Comparison of ENCODE assay signal across 21 mouse cellular contexts in the genomic region with DNA sequence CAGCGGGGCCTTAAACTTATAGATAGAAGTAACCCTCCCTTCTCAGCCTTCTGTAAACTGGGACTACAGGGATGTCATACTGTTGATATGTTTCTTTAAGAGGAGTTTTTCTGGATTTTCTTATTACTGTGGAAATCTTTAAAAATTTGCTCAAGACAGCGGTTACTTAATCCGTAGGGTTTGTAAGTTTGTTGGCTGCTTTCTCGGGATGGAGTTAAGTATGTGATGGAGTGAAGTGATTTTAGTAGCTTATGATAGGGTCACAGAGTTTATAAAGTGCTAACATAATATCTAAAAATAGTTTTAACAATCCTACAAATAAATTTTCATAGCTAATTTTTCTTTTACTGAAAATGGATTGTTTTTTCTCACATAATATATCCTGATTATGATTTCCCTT. TPM values are rescaled to one million over a fixed set of nuclear protein-coding genes. Genes with fewer than 3 reads are reported as not detected.
DNase-seq lines count a peak whose midpoint lies in the region; ATAC-seq and TF ChIP-seq lines count a peak whose summit lies in the region.
"Had no signal": no experiment of that assay in that cellular context is flagged by ENCODE, and none has a peak within 500 bp of the region (broad histone marks: within the 10 kb centered on the region; RNA-seq: fewer than 3 reads in every experiment).

No protein-coding gene starts in this region.

- intact Hi-C loops in gastrocnemius, postnatal 14 days (cut with DNase I; ENCODE audit: low total_unique reads), result loop anchor here (10.0 kb wide), 1 partner anchor 147 kb away; no protein-coding TSS in a partner anchor

- 44% methylated on average over 4 of the region's 4 CpGs for WGBS in lung, embryonic 14.5 days
- WGBS in lung, embryonic 16.5 days, result 62% methylated on average over 4 of the region's 4 CpGs
- WGBS in stomach, embryonic 15.5 days, result 70% methylated on average over 4 of the region's 4 CpGs
- WGBS in stomach, postnatal 0 days, result 53% methylated on average over 4 of the region's 4 CpGs
- WGBS in stomach, embryonic 16.5 days, result 60% methylated on average over 4 of the region's 4 CpGs

- H3K9me3 ChIP-seq in lung, embryonic 14.5 days (ENCODE audit: low read depth, low read length), result no peaks in the 10 kb centered on the region
- no peaks in the 10 kb centered on the region for H3K9me3 ChIP-seq in lung, embryonic 16.5 days (ENCODE audit: control insufficient read depth, low read length)
- no peaks in the 10 kb centered on the region for H3K9me3 ChIP-seq in stomach, embryonic 15.5 days
- H3K9me3 ChIP-seq in stomach, postnatal 0 days (ENCODE audit: control insufficient read depth, low read length), result no peaks in the 10 kb centered on the region
- no peaks in the 10 kb centered on the region; the same call in 1 of the 2 replicates for H3K9me3 ChIP-seq in stomach, embryonic 16.5 days (replicated peaks; ENCODE audit: control insufficient read depth, low read length)
- H3K9me3 ChIP-seq: embryonic facial prominence, embryonic 12.5 days; forebrain, embryonic 13.5 days; forebrain, embryonic 15.5 days had no signal

- 0 out of 2 replicates have a peak, but pooled peaks cover 7% of the 10 kb centered on the region for H3K4me1 ChIP-seq in lung, embryonic 14.5 days (ENCODE audit: insufficient read depth)
- peaks cover 17% of the 10 kb centered on the region for H3K4me1 ChIP-seq in lung, embryonic 16.5 days (replicated peaks; ENCODE audit: control insufficient read depth, insufficient read depth, low read length)
- H3K4me1 ChIP-seq in stomach, embryonic 15.5 days, result 0 out of 2 replicates have a peak, but pooled peaks cover 4% of the 10 kb centered on the region
- H3K4me1 ChIP-seq in stomach, postnatal 0 days (replicated peaks; ENCODE audit: control insufficient read depth, insufficient read depth), result no peaks in the 10 kb centered on the region
- H3K4me1 ChIP-seq in stomach, embryonic 16.5 days (ENCODE audit: control insufficient read depth, insufficient read depth, low read length), result peaks cover 12% of the 10 kb centered on the region
- H3K4me1 ChIP-seq: embryonic facial prominence, embryonic 12.5 days had no signal

- no peak overlapping the region for H3K9ac ChIP-seq in lung, embryonic 14.5 days
- H3K9ac ChIP-seq in lung, embryonic 16.5 days (ENCODE audit: low read length), result no peak overlapping the region
- no peak overlapping the region for H3K9ac ChIP-seq in stomach, embryonic 15.5 days
- H3K9ac ChIP-seq in stomach, postnatal 0 days (ENCODE audit: low read length), result no peak overlapping the region
- no peak overlapping the region for H3K9ac ChIP-seq in stomach, embryonic 16.5 days (ENCODE audit: low read length)
- H3K9ac ChIP-seq: embryonic facial prominence, embryonic 12.5 days; forebrain, embryonic 13.5 days; forebrain, embryonic 15.5 days; forebrain, postnatal 0 days had no signal

- TF ChIP-seq CTCF in lung, embryonic 14.5 days (IDR thresholded peaks at IDR 0.05; ENCODE audit: low read depth), result no peak
- TF ChIP-seq CTCF in stomach, postnatal 0 days (IDR thresholded peaks at IDR 0.05; ENCODE audit: low read depth), result no peak

- H3K27me3 ChIP-seq in lung, embryonic 14.5 days (ENCODE audit: insufficient read depth, low read length), result no peaks in the 10 kb centered on the region
- no peaks in the 10 kb centered on the region for H3K27me3 ChIP-seq in lung, embryonic 16.5 days (ENCODE audit: control insufficient read depth, insufficient read depth, low read depth, low read length)
- no peaks in the 10 kb centered on the region for H3K27me3 ChIP-seq in stomach, embryonic 15.5 days (replicated peaks)
- no peaks in the 10 kb centered on the region for H3K27me3 ChIP-seq in stomach, postnatal 0 days (ENCODE audit: control insufficient read depth, insufficient read depth, low read length)
- no peaks in the 10 kb centered on the region for H3K27me3 ChIP-seq in stomach, embryonic 16.5 days (ENCODE audit: control insufficient read depth, insufficient read depth, low read length)
- H3K27me3 ChIP-seq: embryonic facial prominence, embryonic 12.5 days; forebrain, embryonic 13.5 days; forebrain, embryonic 15.5 days had no signal

- H3K4me2 ChIP-seq in lung, embryonic 14.5 days, result no peak overlapping the region
- H3K4me2 ChIP-seq in lung, embryonic 16.5 days (ENCODE audit: low read depth, low read length), result no peak overlapping the region
- no peak overlapping the region for H3K4me2 ChIP-seq in stomach, embryonic 15.5 days
- no peak overlapping the region for H3K4me2 ChIP-seq in stomach, postnatal 0 days (replicated peaks; ENCODE audit: low read depth)
- no peak overlapping the region for H3K4me2 ChIP-seq in stomach, embryonic 16.5 days (ENCODE audit: low read depth, low read length)
- H3K4me2 ChIP-seq: embryonic facial prominence, embryonic 12.5 days; forebrain, embryonic 13.5 days; forebrain, embryonic 15.5 days had no signal

- no peak overlapping the region for H3K27ac ChIP-seq in lung, embryonic 14.5 days (ENCODE audit: low read depth)
- H3K27ac ChIP-seq in lung, embryonic 16.5 days (ENCODE audit: low read length), result peak overlapping the region; percentile 61; the same call in 1 of the 2 replicates
- H3K27ac ChIP-seq in stomach, embryonic 15.5 days, result peak overlapping the region; percentile 35; the same call in 1 of the 2 replicates
- no peak overlapping the region for H3K27ac ChIP-seq in stomach, postnatal 0 days (replicated peaks)
- H3K27ac ChIP-seq in stomach, embryonic 16.5 days (ENCODE audit: low read length), result peak overlapping the region; percentile 34
- H3K27ac ChIP-seq: embryonic facial prominence, embryonic 12.5 days; forebrain, embryonic 13.5 days; forebrain, embryonic 15.5 days had no signal

- DNase-seq in lung, embryonic 14.5 days, result peak; percentile 63
- no peak for DNase-seq in lung, postnatal 36 days
- DNase-seq in lung, postnatal 14 days, result no peak
- DNase-seq in stomach, postnatal 0 days (ENCODE audit: low spot score), result no peak
- no peak for DNase-seq in gastrocnemius, postnatal 14 days
- DNase-seq: adrenal gland, adult 2 months; adrenal gland, postnatal 10 days; adrenal gland, postnatal 25 days; cerebellum, adult 11 months; cerebellum, adult 8-10 months; cerebellum, adult 9-11 months; cerebellum, postnatal 14 days; cerebellum, postnatal 36 days; embryo, embryonic 11 days; forebrain, postnatal 0 days had no signal

- H3K36me3 ChIP-seq in lung, embryonic 14.5 days (ENCODE audit: insufficient read depth), result no peaks in the 10 kb centered on the region
- no peaks in the 10 kb centered on the region for H3K36me3 ChIP-seq in lung, embryonic 16.5 days (ENCODE audit: control insufficient read depth, insufficient read depth, low read length)
- H3K36me3 ChIP-seq in stomach, embryonic 15.5 days, result no peaks in the 10 kb centered on the region
- no peaks in the 10 kb centered on the region for H3K36me3 ChIP-seq in stomach, postnatal 0 days (ENCODE audit: control insufficient read depth, insufficient read depth, low read length)
- no peaks in the 10 kb centered on the region for H3K36me3 ChIP-seq in stomach, embryonic 16.5 days (ENCODE audit: control insufficient read depth, insufficient read depth, low read length)
- H3K36me3 ChIP-seq: embryonic facial prominence, embryonic 12.5 days; forebrain, embryonic 15.5 days had no signal

- no peak for TF ChIP-seq EP300 in stomach, postnatal 0 days (optimal IDR thresholded peaks at IDR 0.05)

- no peak for ATAC-seq in lung, embryonic 14.5 days (ENCODE audit: insufficient read depth)
- peak; percentile 78 for ATAC-seq in lung, embryonic 16.5 days (ENCODE audit: low read depth)
- no peak for ATAC-seq in stomach, embryonic 15.5 days (ENCODE audit: insufficient read depth, low FRiP score, low read depth)
- no peak for ATAC-seq in stomach, postnatal 0 days (ENCODE audit: low FRiP score, low TSS enrichment)
- no peak for ATAC-seq in stomach, embryonic 16.5 days (ENCODE audit: insufficient read depth, low FRiP score)
- ATAC-seq: forebrain, embryonic 13.5 days; forebrain, embryonic 15.5 days; forebrain, postnatal 0 days had no signal

- no peak overlapping the region for H3K4me3 ChIP-seq in lung, embryonic 14.5 days (ENCODE audit: low read depth, low read length)
- H3K4me3 ChIP-seq in lung, embryonic 16.5 days (ENCODE audit: low read length), result no peak overlapping the region
- no peak overlapping the region for H3K4me3 ChIP-seq in stomach, embryonic 15.5 days (replicated peaks)
- no peak overlapping the region for H3K4me3 ChIP-seq in stomach, postnatal 0 days (ENCODE audit: low read depth, low read length)
- no peak overlapping the region for H3K4me3 ChIP-seq in stomach, embryonic 16.5 days (replicated peaks; ENCODE audit: low read length)
- H3K4me3 ChIP-seq: embryonic facial prominence, embryonic 12.5 days; forebrain, embryonic 13.5 days; forebrain, embryonic 15.5 days had no signal

RNA-seq across cellular contexts. Expression of gene Cdk19, which starts 38.9 kb away (rescaled TPM):
- 10.6 and 11.6 TPM in 2 replicates for polyA plus RNA-seq in lung, embryonic 14.5 days (2014; fragmentation: Nextera tagmentation; extraction: Ambion mirVana)
- polyA plus RNA-seq in lung, embryonic 16.5 days (2015; fragmentation: Nextera tagmentation; extraction: Ambion mirVana), result 9.8 and 11.3 TPM in 2 replicates
- polyA plus RNA-seq in stomach, embryonic 15.5 days (2015; fragmentation: Nextera tagmentation; extraction: Ambion mirVana), result 8.3 and 9.0 TPM in 2 replicates
- polyA plus RNA-seq in stomach, postnatal 0 days (2015; fragmentation: Nextera tagmentation; extraction: Ambion mirVana), result 4.2 and 4.4 TPM in 2 replicates
- 7.8 and 8.4 TPM in 2 replicates for polyA plus RNA-seq in stomach, embryonic 16.5 days (2015; fragmentation: Nextera tagmentation; extraction: Ambion mirVana)
- 1 to 10 TPM; 5.4 to 6.4 TPM for total RNA-seq in gastrocnemius, postnatal 14 days (2021)

Comparison
In these comparisons a context has a peak if more than half of its experiments do, and no peak if none do; other contexts are left out.
1. H3K27ac ChIP-seq: peak in lung, embryonic 16.5 days (single experiment), stomach, embryonic 15.5 days (single experiment) and stomach, embryonic 16.5 days (single experiment); none in lung, embryonic 14.5 days (single experiment) and stomach, postnatal 0 days (single experiment).